Mouse (Mus musculus) spleen, adult 2 months (tissue): ENCODE measurements at regions not wholly inside any gene's neighbourhood (a gene's known extent, or its start where the extent isn't known, plus 50 kb on each side); places are given as distances from the start of the nearest gene placed in this dataset.

ENCODE experiments used
- DNase-seq, 2 experiments: peaks; one replicate each; pipeline versions ENCODE4 v3.0.0 to v3.0.0-alpha.2; 2012 to 2021; ENCODE audit warnings: low spot score in 2 of 2, low read depth in 1 of 2
- H3K27ac ChIP-seq: fragments of 200-500 bp; 2 replicates; pipeline ENCODE4 v1.5.1; 2012; ENCODE audit warnings: low read length, inconsistent platforms; ENCODE audit not compliant: insufficient read depth
- H3K27me3 ChIP-seq: fragments of 200-500 bp; 2 replicates; pipeline ENCODE4 v1.6.1; 2012; ENCODE audit warnings: mild to moderate bottlenecking, moderate library complexity, low read length, inconsistent platforms; ENCODE audit not compliant: control insufficient read depth, insufficient read depth
- H3K36me3 ChIP-seq: fragments of 200-500 bp; 2 replicates; pipeline ENCODE4 v1.6.1; 2012; ENCODE audit warnings: mild to moderate bottlenecking, low read length, inconsistent platforms; ENCODE audit not compliant: control insufficient read depth, insufficient read depth
- H3K4me1 ChIP-seq: fragments of 200-500 bp; 2 replicates; pipeline ENCODE4 v1.6.1; 2011; ENCODE audit warnings: inconsistent platforms; ENCODE audit not compliant: control insufficient read depth, insufficient read depth, insufficient read length
- H3K4me3 ChIP-seq: fragments of 200-500 bp; 2 replicates; pipeline ENCODE4 v1.5.1; 2011; ENCODE audit warnings: mild to moderate bottlenecking, inconsistent platforms; ENCODE audit not compliant: insufficient read depth, insufficient read length; ENCODE audit errors: extremely low read depth
- CTCF ChIP-seq: fragments of 200-500 bp; IDR thresholded peaks from 2 replicates; pipeline ENCODE4 v1.5.1; 2011; ENCODE audit warnings: mild to moderate bottlenecking, inconsistent platforms; ENCODE audit not compliant: insufficient read depth, insufficient read length, insufficient replicate concordance; ENCODE audit errors: extremely low read depth
- POLR2A ChIP-seq: fragments of 200-500 bp; IDR thresholded peaks from 2 replicates; pipeline ENCODE4 v1.6.1; 2011; ENCODE audit warnings: low read depth, low read length, inconsistent platforms
- WGBS: fragments of 180-500 bp; shearing (Covaris S2); methylation state at CpG from one replicate; pipeline ENCODE4 v1.1.7; 2018; 5-methylcytosine and 5-hydroxymethylcytosine counted together

DNA sequence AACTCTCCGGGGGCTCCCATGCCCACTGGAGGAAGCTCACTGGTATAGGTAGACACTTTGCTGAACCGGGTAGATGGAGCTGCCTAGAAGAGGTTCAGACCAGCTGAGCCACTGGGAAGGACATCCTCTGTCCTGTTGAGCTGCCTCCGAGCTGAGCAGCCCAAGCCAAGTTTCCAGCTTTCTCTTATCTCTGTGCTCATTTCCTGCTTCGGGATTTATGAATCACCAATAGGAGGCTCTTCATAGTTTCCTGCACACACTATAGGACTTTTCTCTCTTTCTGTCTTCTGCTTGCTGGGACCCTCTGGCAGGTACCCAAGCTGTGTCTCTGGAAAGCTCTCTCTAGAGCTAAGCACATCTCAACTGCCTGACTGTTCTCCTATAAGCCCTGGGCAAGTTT is 177.4 kb upstream of the Hes1 start:
- H3K4me3 ChIP-seq, result no peak overlapping the region
- no peaks in the 10 kb centered on the region for H3K4me1 ChIP-seq
- no peaks in the 10 kb centered on the region for H3K36me3 ChIP-seq
- TF ChIP-seq POLR2A (no peak), CTCF (no peak)
- no peak overlapping the region for H3K27ac ChIP-seq
- no peaks in the 10 kb centered on the region for H3K27me3 ChIP-seq
- WGBS, result 78% methylated on average over 4 of the region's 4 CpGs
- no peak for DNase-seq

DNA sequence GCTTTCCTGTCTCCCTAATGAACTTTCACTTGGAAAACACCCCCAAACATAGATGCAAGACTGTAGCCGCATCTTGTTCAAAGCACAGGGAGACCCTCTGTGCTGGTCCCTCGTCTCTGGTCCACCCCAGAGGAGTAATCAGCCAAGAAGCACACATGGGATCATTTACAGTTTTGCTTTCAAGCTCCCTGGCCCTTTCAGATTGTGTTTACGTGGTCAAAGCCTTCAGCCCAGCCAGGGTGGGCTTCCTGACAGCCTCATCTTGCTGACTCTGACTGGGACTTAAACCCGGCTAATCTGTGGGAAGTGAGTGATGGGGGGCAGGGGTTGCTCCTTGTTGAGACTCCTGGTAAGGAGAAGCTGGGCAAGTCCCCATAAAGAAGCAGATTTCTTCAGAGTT is 174.8 kb upstream of the Hes1 start:
- H3K27ac ChIP-seq, result no peak overlapping the region
- DNase-seq, result no peak
- no peaks in the 10 kb centered on the region for H3K4me1 ChIP-seq
- H3K27me3 ChIP-seq, result no peaks in the 10 kb centered on the region
- WGBS, result 85% methylated on average over 4 of the region's 4 CpGs
- no peaks in the 10 kb centered on the region for H3K36me3 ChIP-seq
- no peak overlapping the region for H3K4me3 ChIP-seq
- TF ChIP-seq POLR2A, result no peak
- no peak for TF ChIP-seq CTCF

DNA sequence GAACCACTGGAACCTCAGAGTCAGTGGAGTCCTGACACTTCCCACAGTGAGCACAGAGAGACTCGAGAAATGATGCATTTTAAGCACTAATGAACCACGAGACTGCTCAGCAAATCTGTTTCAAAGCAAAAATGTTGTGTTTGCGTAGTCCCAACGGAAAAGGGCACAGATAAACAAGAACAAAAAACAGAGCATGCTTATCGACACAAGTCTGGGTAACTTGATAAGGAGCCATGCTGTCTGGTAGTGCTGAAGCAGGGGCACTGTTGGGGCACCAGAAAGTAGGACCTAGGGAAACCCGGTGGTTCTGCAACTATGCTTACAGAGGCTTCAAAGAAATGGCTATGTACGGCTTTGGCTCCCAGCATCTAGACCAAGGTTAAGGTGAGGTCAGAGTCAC is 172.7 kb upstream of the Hes1 start:
- 76% methylated on average over 7 of the region's 7 CpGs for WGBS

DNA sequence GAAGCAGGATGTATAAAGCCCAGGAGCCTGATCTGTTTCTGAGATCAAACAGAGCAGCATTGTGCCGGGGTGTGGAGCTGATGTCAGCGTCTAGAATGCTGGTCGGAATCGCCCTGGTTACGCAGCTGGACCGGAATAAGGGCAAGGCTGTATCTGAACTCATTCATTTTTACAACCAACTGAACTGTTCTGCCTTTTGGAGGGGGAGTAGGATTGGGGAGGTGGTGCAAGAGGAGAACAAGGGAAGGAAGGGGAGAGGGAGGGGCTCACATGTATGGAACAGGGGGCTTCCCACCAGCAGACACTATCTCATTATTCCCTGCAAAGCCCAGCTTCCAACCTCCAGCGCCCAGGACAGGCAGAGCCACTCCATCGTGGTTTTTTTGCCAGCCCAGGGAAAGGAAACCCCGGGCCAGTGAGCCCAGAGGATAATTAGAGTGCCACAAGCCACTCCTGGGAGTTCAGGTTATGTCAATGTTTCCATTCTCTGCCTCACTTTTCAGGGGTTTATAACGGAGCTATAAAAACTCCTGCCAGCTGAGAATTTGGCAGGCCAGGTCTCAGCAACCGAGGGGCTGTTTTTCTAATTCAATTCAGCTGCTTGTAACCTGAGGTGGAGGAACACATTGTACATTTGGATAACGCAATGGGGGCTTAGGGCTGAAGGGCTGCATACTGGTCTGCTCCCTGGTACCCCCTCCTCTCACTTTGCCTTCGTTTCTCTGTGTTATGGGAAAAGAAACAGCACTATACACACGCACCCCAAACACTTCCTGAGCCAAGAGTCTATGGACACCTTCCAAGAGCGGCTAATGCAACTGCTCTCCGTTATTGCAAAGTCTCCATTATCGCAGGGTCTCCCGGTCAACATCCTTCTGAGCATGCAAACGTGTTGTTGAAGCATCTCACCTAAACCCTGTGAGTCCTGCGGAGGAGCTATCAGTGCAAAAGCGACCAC is 170.0 kb upstream of the Hes1 start:
- no peak for DNase-seq
- H3K27ac ChIP-seq, result no peak overlapping the region
- H3K4me1 ChIP-seq, result no peaks in the 10 kb centered on the region
- 55% methylated on average over 21 of the region's 21 CpGs for WGBS
- H3K36me3 ChIP-seq, result no peaks in the 10 kb centered on the region
- no peaks in the 10 kb centered on the region for H3K27me3 ChIP-seq
- H3K4me3 ChIP-seq, result no peak overlapping the region
- TF ChIP-seq POLR2A, result no peak
- no peak for TF ChIP-seq CTCF

More for the DNA sequence above, 172.7 kb upstream of the Hes1 start:
- Histone ChIP-seq H3K27ac (no peak overlapping the region), H3K36me3 (no peaks in the 10 kb centered on the region), H3K4me1 (no peaks in the 10 kb centered on the region), H3K27me3 (no peaks in the 10 kb centered on the region), H3K4me3 (no peak overlapping the region)
- no peak for TF ChIP-seq CTCF
- DNase-seq, result no peak

DNA sequence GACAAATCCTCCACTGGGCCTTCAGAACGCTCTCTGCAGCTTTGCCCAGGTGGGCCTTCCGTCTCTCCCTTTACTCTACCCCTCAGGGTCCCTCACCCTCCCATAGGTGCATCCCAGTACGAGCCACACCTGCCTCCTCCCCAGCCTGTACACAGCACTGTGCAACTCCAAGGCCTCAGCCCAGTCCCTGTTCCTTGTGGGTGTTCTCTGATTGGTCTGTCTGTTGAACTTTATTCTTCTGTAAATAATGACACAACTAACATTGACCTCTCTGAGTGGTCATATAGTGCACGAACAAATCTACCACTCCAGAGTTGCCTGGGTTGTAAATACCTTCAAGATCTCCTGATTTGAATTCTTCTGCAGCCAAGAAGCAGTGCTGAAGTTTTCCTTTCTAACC is 167.8 kb upstream of the Hes1 start:
- no peaks in the 10 kb centered on the region for H3K4me1 ChIP-seq
- no peak for DNase-seq
- 93% methylated on average over 4 of the region's 4 CpGs for WGBS
- H3K36me3 ChIP-seq, result no peaks in the 10 kb centered on the region
- no peaks in the 10 kb centered on the region for H3K27me3 ChIP-seq
- TF ChIP-seq CTCF (no peak), POLR2A (no peak)
- H3K27ac ChIP-seq, result no peak overlapping the region
- H3K4me3 ChIP-seq, result no peak overlapping the region

DNA sequence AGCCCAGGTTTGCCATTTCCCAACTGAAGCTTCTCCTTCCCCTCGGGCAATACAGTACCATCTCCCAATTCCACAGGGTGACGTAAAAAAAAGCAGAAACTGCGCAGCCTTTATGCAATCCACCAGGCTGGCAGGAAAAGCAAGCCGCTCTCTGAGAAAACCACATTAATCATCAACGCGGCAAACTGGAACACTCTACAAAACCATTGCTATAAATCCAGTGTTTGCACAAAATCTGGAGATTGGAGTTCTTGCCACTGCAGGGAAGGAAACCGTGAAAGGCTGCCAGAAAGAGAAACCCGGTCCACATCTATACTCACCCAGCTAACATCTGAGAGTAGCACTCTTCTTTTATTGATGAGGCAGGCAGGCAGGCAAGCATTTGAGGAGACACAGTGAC is 160.7 kb upstream of the Hes1 start:
- TF ChIP-seq CTCF, result no peak
- TF ChIP-seq POLR2A, result no peak
- 24% methylated on average over 8 of the region's 8 CpGs for WGBS
- no peaks in the 10 kb centered on the region for H3K4me1 ChIP-seq
- no peaks in the 10 kb centered on the region for H3K36me3 ChIP-seq
- no peak overlapping the region for H3K4me3 ChIP-seq
- no peaks in the 10 kb centered on the region for H3K27me3 ChIP-seq
- no peak for DNase-seq
- no peak overlapping the region for H3K27ac ChIP-seq

DNA sequence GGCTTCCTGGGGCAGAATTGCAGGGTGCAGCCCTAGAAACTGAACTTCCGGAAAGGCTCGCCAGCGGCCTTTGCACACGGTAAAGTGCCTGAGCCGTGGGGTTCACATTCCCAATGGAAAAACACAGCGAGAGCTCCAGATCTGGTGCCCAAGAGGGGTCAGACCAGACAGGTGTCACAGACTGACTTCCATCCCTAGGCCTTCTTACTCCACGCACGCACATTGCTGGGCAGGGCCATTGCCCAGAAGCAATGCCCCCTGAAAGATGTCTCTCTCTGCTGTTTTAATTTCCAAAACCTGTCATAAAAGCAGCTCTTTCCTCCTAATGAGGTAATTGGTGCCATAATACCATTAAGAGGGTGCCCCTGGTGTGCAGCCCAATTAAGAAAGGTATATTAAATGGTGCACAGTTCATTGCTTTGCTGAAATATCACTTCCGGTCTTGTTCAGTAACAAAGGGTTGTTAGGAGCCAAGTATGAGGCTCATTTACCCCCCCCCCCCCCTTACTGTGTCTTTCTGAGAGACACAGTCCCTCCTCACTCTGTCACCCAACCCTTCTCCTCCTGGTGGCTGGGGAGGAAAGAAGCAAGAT is 159.9 kb upstream of the Hes1 start:
- H3K27me3 ChIP-seq, result no peaks in the 10 kb centered on the region
- no peaks in the 10 kb centered on the region for H3K36me3 ChIP-seq
- WGBS, result 88% methylated on average over 9 of the region's 9 CpGs
- no peaks in the 10 kb centered on the region for H3K4me1 ChIP-seq
- H3K4me3 ChIP-seq, result no peak overlapping the region
- H3K27ac ChIP-seq, result no peak overlapping the region
- TF ChIP-seq POLR2A (no peak), CTCF (no peak)
- DNase-seq, result no peak
